Mouse (Mus musculus) MN1 (cell line): ENCODE results near the gene Sobp.
A peak's percentile ranks its signal among the peaks of the same experiment; 100 is the strongest.

Experiments
- DNase-seq: peaks from one replicate; pipeline ENCODE4 v3.0.0-alpha.2; 2016; ENCODE audit warnings: low spot score

Sobp gene

GRCm38 (mm10) chr10:43084087-43084366 is 90.3 kb downstream of the Sobp start:
- no peak for DNase-seq

- DNase-seq, result no peak
Measured at GRCm38 (mm10) chr10:43083288-43084086, 90.8 kb downstream of the Sobp start.

GRCm38 (mm10) chr10:43081316-43081715 is 93.0 kb downstream of the Sobp start:
- DNase-seq, result no peak

- no peak for DNase-seq
Measured at GRCm38 (mm10) chr10:43075535-43076152, 98.7 kb downstream of the Sobp start.

- no peak for DNase-seq
Measured at GRCm38 (mm10) chr10:43073281-43073680, 101.0 kb downstream of the Sobp start.

- no peak for DNase-seq
Measured at GRCm38 (mm10) chr10:43070893-43071292, 103.4 kb downstream of the Sobp start.

GRCm38 (mm10) chr10:43065331-43065730 is 109.0 kb downstream of the Sobp start:
- DNase-seq, result no peak

GRCm38 (mm10) chr10:43061519-43062105 is 112.7 kb downstream of the Sobp start:
- no peak for DNase-seq

GRCm38 (mm10) chr10:43055405-43055804 is 118.9 kb downstream of the Sobp start:
- DNase-seq, result no peak

- DNase-seq, result no peak
Measured at GRCm38 (mm10) chr10:43054776-43055175, 119.6 kb downstream of the Sobp start.

GRCm38 (mm10) chr10:43053861-43054560 is 120.3 kb downstream of the Sobp start:
- DNase-seq, result no peak

- DNase-seq, result no peak
Measured at GRCm38 (mm10) chr10:43052462-43052861, 121.9 kb downstream of the Sobp start.

- DNase-seq, result peak; percentile 36
Measured at GRCm38 (mm10) chr10:43047804-43048348, 126.5 kb downstream of the Sobp start.

GRCm38 (mm10) chr10:43043351-43044209 is 130.8 kb downstream of the Sobp start:
- no peak for DNase-seq

- no peak for DNase-seq
Measured at GRCm38 (mm10) chr10:43042591-43043327, 131.6 kb downstream of the Sobp start.

GRCm38 (mm10) chr10:43041794-43042193 is 132.5 kb downstream of the Sobp start:
- no peak for DNase-seq

- no peak for DNase-seq
Measured at GRCm38 (mm10) chr10:43037455-43037793, 136.9 kb downstream of the Sobp start.

- no peak for DNase-seq
Measured at GRCm38 (mm10) chr10:43036646-43037454, 137.5 kb downstream of the Sobp start.

- DNase-seq, result peak; percentile 48
Measured at GRCm38 (mm10) chr10:43035579-43035978, 138.8 kb downstream of the Sobp start.

GRCm38 (mm10) chr10:43034811-43035210 is 139.5 kb downstream of the Sobp start:
- peak; percentile 57 for DNase-seq
